Mouse (Mus musculus) midbrain, embryonic 14.5 days (tissue): ENCODE measurements around the gene N4bp2. TPM values are rescaled to one million over a fixed set of nuclear protein-coding genes. Genes with fewer than 3 reads are reported as not detected.

ENCODE experiments used
- ATAC-seq: fragments of 200-750 bp; cut with Nextera tagmentation; 2 replicates; pipeline ENCODE4 v1.8.0; 2017; ENCODE audit warnings: moderate number of reproducible peaks, moderate library complexity; ENCODE audit not compliant: low FRiP score, low TSS enrichment
- DNase-seq: peaks from one replicate; pipeline ENCODE4 v3.0.0-alpha.2; 2015
- H3K27ac ChIP-seq: fragments of 300-500 bp; sonication (generic); replicated peaks from 2 replicates; pipeline ENCODE4 v1.5.1; 2014; ENCODE audit warnings: mild to moderate bottlenecking, low read depth, low read length, moderate library complexity
- H3K27me3 ChIP-seq: fragments of 300-500 bp; sonication (generic); 2 replicates; pipeline ENCODE4 v1.6.1; 2014; ENCODE audit warnings: low read length, control low read depth, mixed read lengths; ENCODE audit not compliant: control insufficient read depth, insufficient read depth
- H3K36me3 ChIP-seq: fragments of 300-500 bp; sonication (generic); 2 replicates; pipeline ENCODE4 v1.6.1; 2014; ENCODE audit warnings: low read length, control low read depth; ENCODE audit not compliant: control insufficient read depth, insufficient read depth
- H3K4me1 ChIP-seq: fragments of 300-500 bp; sonication (generic); 2 replicates; pipeline ENCODE4 v1.6.1; 2014; ENCODE audit warnings: mild to moderate bottlenecking, antibody characterized with exemption, low read length, control low read depth; ENCODE audit not compliant: control insufficient read depth, insufficient read depth
- H3K4me2 ChIP-seq: fragments of 300-500 bp; sonication (generic); 2 replicates; pipeline ENCODE4 v1.6.1; 2014; ENCODE audit warnings: mild to moderate bottlenecking, low read length, moderate library complexity
- H3K4me3 ChIP-seq: fragments of 300-500 bp; sonication (generic); replicated peaks from 2 replicates; pipeline ENCODE4 v1.5.1; 2014; ENCODE audit warnings: low read depth, low read length
- H3K9ac ChIP-seq: fragments of 300-500 bp; sonication (generic); replicated peaks from 2 replicates; pipeline ENCODE4 v1.6.1; 2014; ENCODE audit warnings: mild to moderate bottlenecking, low read length, moderate library complexity
- H3K9me3 ChIP-seq: fragments of 300-500 bp; sonication (generic); 2 replicates; pipeline ENCODE4 v1.6.1; 2016; ENCODE audit warnings: low read length, control low read depth, mixed read lengths; ENCODE audit not compliant: control insufficient read depth
- WGBS: fragments of 180-500 bp; shearing (Covaris S2); extraction: QIAGEN DNeasy Blood & Tissue Kit; methylation state at CpG from one replicate; pipeline ENCODE4 v1.1.7; 2014; 5-methylcytosine and 5-hydroxymethylcytosine counted together
- polyA plus RNA-seq: library from polyadenylated mRNA; unstranded; fragments of >200 nt; fragmentation: Nextera tagmentation; extraction: Ambion mirVana; gene quantifications from 2 replicates; pipeline ENCODE4 v1.2.1, GENCODE M21; 2014

N4bp2 gene
- polyA plus RNA-seq, 1 experiment from 2014 or later: 32.6 TPM

GRCm38 (mm10) chr5:65829059-65829458 is 65.7 kb downstream of the N4bp2 start:
- no peak overlapping the region for H3K4me2 ChIP-seq
- no peak for ATAC-seq
- DNase-seq: no peak

GRCm38 (mm10) chr5:65831917-65832618 is 68.7 kb downstream of the N4bp2 start:
- H3K36me3 ChIP-seq: peaks cover 9% of the 10 kb centered on the region
- DNase-seq (no peak), ATAC-seq (no peak)
- no peak overlapping the region for H3K4me3 ChIP-seq
- WGBS: 85% methylated on average over 11 of the region's 11 CpGs
- no peaks in the 10 kb centered on the region for H3K9me3 ChIP-seq
- no peak overlapping the region for H3K9ac ChIP-seq
- H3K27ac ChIP-seq: no peak overlapping the region
- H3K4me1 ChIP-seq: no peaks in the 10 kb centered on the region
- H3K27me3 ChIP-seq: no peaks in the 10 kb centered on the region
- H3K4me2 ChIP-seq: no peak overlapping the region

More at GRCm38 (mm10) chr5:65829059-65829458, 65.7 kb downstream of the N4bp2 start:
- Histone ChIP-seq H3K27ac (no peak overlapping the region), H3K4me1 (no peaks in the 10 kb centered on the region), H3K36me3 (peaks cover 31% of the 10 kb centered on the region), H3K9ac (no peak overlapping the region), H3K4me3 (no peak overlapping the region), H3K27me3 (no peaks in the 10 kb centered on the region), H3K9me3 (no peaks in the 10 kb centered on the region)
- 88% methylated on average over 2 of the region's 2 CpGs for WGBS

- no peak overlapping the region for H3K27ac ChIP-seq
- H3K9ac ChIP-seq: no peak overlapping the region
- no peak overlapping the region for H3K4me2 ChIP-seq
- no peaks in the 10 kb centered on the region for H3K4me1 ChIP-seq
- no peaks in the 10 kb centered on the region for H3K9me3 ChIP-seq
- DNase-seq (no peak), ATAC-seq (no peak)
- H3K36me3 ChIP-seq: 0 out of 2 replicates have a peak, but pooled peaks cover 4% of the 10 kb centered on the region
- H3K27me3 ChIP-seq: no peaks in the 10 kb centered on the region
- WGBS: 88% methylated on average over 3 of the region's 3 CpGs
- H3K4me3 ChIP-seq: no peak overlapping the region
These were observed 69.8 kb downstream of the N4bp2 start for GRCm38 (mm10) chr5:65833092-65833491.

- Histone ChIP-seq H3K36me3 (0 out of 2 replicates have a peak, but pooled peaks cover 4% of the 10 kb centered on the region), H3K4me1 (no peaks in the 10 kb centered on the region), H3K9ac (no peak overlapping the region), H3K9me3 (no peaks in the 10 kb centered on the region), H3K4me2 (no peak overlapping the region), H3K27ac (no peak overlapping the region), H3K4me3 (no peak overlapping the region), H3K27me3 (no peaks in the 10 kb centered on the region)
- 95% methylated on average over 8 of the region's 8 CpGs for WGBS
- DNase-seq: no peak
- no peak for ATAC-seq
These were observed 70.6 kb downstream of the N4bp2 start for GRCm38 (mm10) chr5:65833766-65834498.

GRCm38 (mm10) chr5:65838053-65838452 is 74.7 kb downstream of the N4bp2 start:
- no peak overlapping the region for H3K9ac ChIP-seq
- no peaks in the 10 kb centered on the region for H3K36me3 ChIP-seq
- 78% methylated on average over 6 of the region's 6 CpGs for WGBS
- ATAC-seq (no peak), DNase-seq (no peak)
- no peak overlapping the region for H3K4me2 ChIP-seq
- H3K9me3 ChIP-seq: no peaks in the 10 kb centered on the region
- H3K27me3 ChIP-seq: no peaks in the 10 kb centered on the region
- no peaks in the 10 kb centered on the region for H3K4me1 ChIP-seq
- H3K27ac ChIP-seq: no peak overlapping the region
- H3K4me3 ChIP-seq: no peak overlapping the region

GRCm38 (mm10) chr5:65842947-65843346 is 79.6 kb downstream of the N4bp2 start:
- Histone ChIP-seq H3K27me3 (no peaks in the 10 kb centered on the region), H3K4me1 (no peaks in the 10 kb centered on the region), H3K9ac (no peak overlapping the region), H3K4me2 (no peak overlapping the region), H3K9me3 (no peaks in the 10 kb centered on the region), H3K36me3 (no peaks in the 10 kb centered on the region), H3K27ac (no peak overlapping the region), H3K4me3 (no peak overlapping the region)
- ATAC-seq (no peak), DNase-seq (no peak)
- 91% methylated on average over 7 of the region's 7 CpGs for WGBS

- Histone ChIP-seq H3K4me3 (no peak overlapping the region), H3K36me3 (no peaks in the 10 kb centered on the region), H3K4me2 (no peak overlapping the region), H3K4me1 (no peaks in the 10 kb centered on the region), H3K9me3 (no peaks in the 10 kb centered on the region), H3K27ac (no peak overlapping the region), H3K9ac (no peak overlapping the region), H3K27me3 (no peaks in the 10 kb centered on the region)
- WGBS: 89% methylated on average over 8 of the region's 8 CpGs
- ATAC-seq (no peak), DNase-seq (no peak)
These were observed 83.2 kb downstream of the N4bp2 start for GRCm38 (mm10) chr5:65846534-65846933.

GRCm38 (mm10) chr5:65846958-65847357 is 83.6 kb downstream of the N4bp2 start:
- DNase-seq (no peak), ATAC-seq (no peak)
- H3K4me2 ChIP-seq: no peak overlapping the region
- no peak overlapping the region for H3K4me3 ChIP-seq
- H3K27me3 ChIP-seq: no peaks in the 10 kb centered on the region
- H3K36me3 ChIP-seq: no peaks in the 10 kb centered on the region
- H3K4me1 ChIP-seq: no peaks in the 10 kb centered on the region
- 90% methylated on average over 3 of the region's 3 CpGs for WGBS
- no peak overlapping the region for H3K9ac ChIP-seq
- H3K9me3 ChIP-seq: no peaks in the 10 kb centered on the region
- H3K27ac ChIP-seq: no peak overlapping the region

GRCm38 (mm10) chr5:65847656-65848055 is 84.3 kb downstream of the N4bp2 start:
- no peak overlapping the region for H3K9ac ChIP-seq
- H3K9me3 ChIP-seq: no peaks in the 10 kb centered on the region
- no peak overlapping the region for H3K4me3 ChIP-seq
- no peak for DNase-seq
- no peak overlapping the region for H3K4me2 ChIP-seq
- ATAC-seq: no peak
- no peaks in the 10 kb centered on the region for H3K27me3 ChIP-seq
- H3K36me3 ChIP-seq: no peaks in the 10 kb centered on the region
- no peak overlapping the region for H3K27ac ChIP-seq
- H3K4me1 ChIP-seq: no peaks in the 10 kb centered on the region
- WGBS: 87% methylated on average over 7 of the region's 7 CpGs
